Mouse (Mus musculus) T-helper 1 cell (primary cell): Measurements from ENCODE around the gene Gm7694.

ENCODE experiments used
- in situ Hi-C: fragments of 300-600 bp; cut with MboI, MseI; formaldehyde crosslinking; loops from one replicate; pipeline ENCODE4 v1.15.1; 2025; ENCODE audit warnings: high pct_unique_total_duplicates

Gene Gm7694

GRCm38 (mm10) chr1:170306232-170306631 lies at the start of gene Gm7694:
Gene Gm7694 (minus strand): TSS chr1:170306332.
- in situ Hi-C loops, result no loop called here

- in situ Hi-C loops, result no loop called here
These were observed 47.2 kb upstream of the Gm7694 start for GRCm38 (mm10) chr1:170353335-170353734.

- in situ Hi-C loops, result no loop called here
These were observed 44.9 kb upstream of the Gm7694 start for GRCm38 (mm10) chr1:170351080-170351479.

GRCm38 (mm10) chr1:170346266-170346665 lies 40.1 kb upstream of the Gm7694 start:
- in situ Hi-C loops, result no loop called here

- in situ Hi-C loops, result no loop called here
These were observed 37.8 kb upstream of the Gm7694 start for GRCm38 (mm10) chr1:170343906-170344305.

GRCm38 (mm10) chr1:170343081-170343480 lies 36.9 kb upstream of the Gm7694 start:
- in situ Hi-C loops, result no loop called here

GRCm38 (mm10) chr1:170339943-170340342 lies 33.8 kb upstream of the Gm7694 start:
- in situ Hi-C loops, result no loop called here

GRCm38 (mm10) chr1:170332775-170333174 lies 26.6 kb upstream of the Gm7694 start:
- in situ Hi-C loops, result no loop called here

- in situ Hi-C loops, result no loop called here
These were observed 25.8 kb upstream of the Gm7694 start for GRCm38 (mm10) chr1:170331926-170332325.

GRCm38 (mm10) chr1:170325277-170325676 lies 19.1 kb upstream of the Gm7694 start:
- in situ Hi-C loops, result no loop called here

- in situ Hi-C loops, result no loop called here
These were observed 18.2 kb upstream of the Gm7694 start for GRCm38 (mm10) chr1:170324312-170324711.

GRCm38 (mm10) chr1:170323001-170323400 lies 16.9 kb upstream of the Gm7694 start:
- in situ Hi-C loops, result no loop called here

- in situ Hi-C loops, result no loop called here
These were observed 15.9 kb upstream of the Gm7694 start for GRCm38 (mm10) chr1:170322046-170322445.

GRCm38 (mm10) chr1:170311431-170311830 lies 5.3 kb upstream of the Gm7694 start:
- in situ Hi-C loops, result no loop called here

GRCm38 (mm10) chr1:170308503-170308902 lies 2.4 kb upstream of the Gm7694 start, which contains the start of gene Spata46:
Gene Spata46 (plus strand): TSS chr1:170308803.
- in situ Hi-C loops, result no loop called here

GRCm38 (mm10) chr1:170305002-170305401 lies 1.1 kb downstream of the Gm7694 start:
- in situ Hi-C loops, result no loop called here

- in situ Hi-C loops, result no loop called here
These were observed 3.0 kb downstream of the Gm7694 start for GRCm38 (mm10) chr1:170303103-170303502.

GRCm38 (mm10) chr1:170302456-170302855 lies 3.7 kb downstream of the Gm7694 start:
- in situ Hi-C loops, result no loop called here

- in situ Hi-C loops, result no loop called here
These were observed 4.4 kb downstream of the Gm7694 start for GRCm38 (mm10) chr1:170301686-170302085.

- in situ Hi-C loops, result no loop called here
These were observed 6.6 kb downstream of the Gm7694 start for GRCm38 (mm10) chr1:170299496-170299895.

- in situ Hi-C loops, result no loop called here
These were observed 11.2 kb downstream of the Gm7694 start for GRCm38 (mm10) chr1:170294786-170295570.

GRCm38 (mm10) chr1:170293257-170293656 lies 12.9 kb downstream of the Gm7694 start:
- in situ Hi-C loops, result no loop called here

GRCm38 (mm10) chr1:170292239-170292951 lies 13.7 kb downstream of the Gm7694 start:
- in situ Hi-C loops, result no loop called here
